Mouse (Mus musculus): ENCODE results near the gene Stum.

The Stum gene

DNA sequence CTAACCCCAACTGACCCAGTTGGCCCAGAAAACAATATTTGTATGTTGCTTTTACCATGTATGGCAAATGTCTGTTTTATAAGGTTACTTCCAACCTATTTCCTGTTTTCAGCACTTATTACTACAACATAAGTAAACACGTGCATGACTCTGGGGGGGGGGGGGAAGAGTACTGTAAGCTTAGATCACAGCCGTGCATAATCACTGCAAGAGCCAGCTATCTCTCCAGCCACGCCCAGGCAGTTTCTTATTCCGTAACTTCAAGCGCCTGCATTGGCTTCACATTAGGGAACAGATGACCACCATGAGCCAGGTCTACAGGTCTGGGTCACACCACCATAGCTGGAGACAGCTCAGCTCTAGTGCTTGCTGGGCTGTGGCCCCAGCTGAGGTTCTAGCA, 53.5 kb downstream of the Stum start:
- DNase-seq (ENCODE audit: low read depth, low spot score): no peak

DNA sequence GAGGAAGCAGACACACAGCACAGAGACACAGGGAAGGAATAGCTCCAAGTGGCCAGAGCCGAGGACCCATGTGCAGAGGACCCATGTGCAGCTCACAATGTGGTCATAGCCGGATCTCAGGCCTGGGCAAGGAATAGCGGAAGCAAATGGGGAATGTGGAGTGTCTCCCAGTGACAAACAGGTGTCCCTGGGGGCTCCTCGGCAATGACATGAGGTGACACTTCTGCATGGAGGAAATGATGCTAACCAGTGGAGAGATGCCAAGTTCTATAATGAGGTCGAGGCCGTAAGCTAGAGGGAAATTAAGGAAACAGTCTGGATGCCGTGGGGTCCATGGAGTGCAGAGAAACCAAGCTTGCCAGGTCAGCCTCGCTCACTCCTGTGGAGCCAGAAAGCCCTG, 54.4 kb downstream of the Stum start:
- DNase-seq (ENCODE audit: low read depth, low spot score): no peak

DNA sequence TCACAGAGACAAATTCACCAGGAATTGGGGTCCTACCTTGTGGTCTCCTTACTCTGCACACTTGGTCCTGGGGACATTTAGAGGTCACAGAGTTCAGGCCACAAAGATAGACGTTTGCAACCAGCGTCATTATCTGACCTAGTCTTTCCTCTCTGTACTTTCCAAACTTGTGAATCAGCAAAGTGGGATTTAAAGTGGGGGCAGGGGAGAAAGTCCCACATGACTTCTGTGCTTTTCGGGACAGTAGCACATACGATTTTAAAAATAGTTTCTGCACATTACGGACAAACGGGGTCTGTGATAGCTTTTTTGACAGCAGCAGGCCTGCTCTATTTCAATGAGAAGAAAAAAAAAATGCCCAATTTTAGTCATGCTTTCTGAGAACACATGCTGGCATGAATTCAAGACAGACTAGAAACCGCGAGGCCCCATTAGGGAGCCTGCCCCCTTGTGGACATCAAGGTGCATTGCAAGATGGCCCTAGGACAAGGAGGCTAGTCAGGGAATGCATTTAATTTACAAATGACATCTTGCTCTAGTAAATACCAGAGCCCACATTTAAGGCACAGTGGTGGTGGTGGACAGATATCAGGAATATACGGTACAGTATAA, 55.1 kb downstream of the Stum start:
- DNase-seq (ENCODE audit: low read depth, low spot score): peak; percentile 42

DNA sequence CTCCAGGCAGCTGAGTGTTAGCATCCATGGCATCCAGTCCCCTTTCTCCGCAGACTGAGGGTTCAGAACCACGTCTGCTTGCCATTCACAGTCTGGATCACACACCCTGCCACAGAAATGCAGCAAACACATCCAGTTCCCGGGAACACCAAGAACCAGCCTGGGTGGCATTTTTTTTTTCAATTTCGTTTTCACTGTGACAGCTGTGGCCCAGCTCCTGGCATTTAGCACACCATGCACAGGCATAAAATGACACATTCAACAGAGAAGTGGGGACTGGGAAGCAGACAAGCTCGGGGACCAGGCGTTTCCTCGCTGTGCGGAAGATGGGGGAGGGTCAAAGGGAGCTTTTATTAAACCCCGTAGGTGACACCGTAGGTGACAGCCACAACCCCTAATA, 55.6 kb downstream of the Stum start:
- no peak for DNase-seq (ENCODE audit: low read depth, low spot score)

DNA sequence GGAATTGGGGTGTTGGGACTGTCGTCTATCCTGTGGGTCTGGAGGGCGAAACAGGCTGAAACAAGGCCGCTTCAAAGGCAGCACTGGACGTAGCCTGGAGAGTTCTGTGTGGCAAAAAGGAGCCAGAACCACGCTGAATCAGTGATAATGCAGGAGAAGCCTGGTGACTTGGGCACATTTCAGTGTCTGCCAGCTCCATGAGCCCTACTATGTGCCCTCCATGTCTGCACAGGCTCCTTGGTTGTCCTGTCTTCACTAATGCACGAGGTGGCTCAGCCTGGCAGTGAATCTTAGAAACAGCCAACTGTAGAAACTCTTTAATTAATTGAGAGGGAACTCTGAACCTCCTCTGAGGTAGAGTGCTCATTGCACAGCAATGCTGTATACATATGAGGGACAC, 56.9 kb downstream of the Stum start:
- no peak for DNase-seq (ENCODE audit: low read depth, low spot score)

DNA sequence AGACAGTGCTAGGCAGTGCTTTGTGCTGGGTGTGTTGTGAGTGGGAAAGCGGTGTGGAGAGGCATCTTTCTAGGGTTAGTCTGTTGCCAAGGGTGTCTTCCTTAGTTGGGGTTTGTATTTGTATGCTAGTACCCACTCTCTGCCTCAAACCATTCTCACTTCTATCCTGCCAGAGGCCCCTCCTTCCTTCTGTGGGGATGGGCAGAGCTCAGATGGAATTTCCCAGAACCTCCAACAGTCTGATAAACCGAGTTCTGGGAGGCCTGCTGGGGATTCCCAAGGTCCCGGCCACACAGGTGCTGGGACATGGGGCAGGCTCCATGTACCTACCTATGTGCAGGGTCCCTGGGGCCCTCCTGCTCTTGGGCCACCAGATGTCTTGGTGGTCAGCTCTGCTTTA, 59.4 kb downstream of the Stum start:
- no peak for DNase-seq (ENCODE audit: low read depth, low spot score)

DNA sequence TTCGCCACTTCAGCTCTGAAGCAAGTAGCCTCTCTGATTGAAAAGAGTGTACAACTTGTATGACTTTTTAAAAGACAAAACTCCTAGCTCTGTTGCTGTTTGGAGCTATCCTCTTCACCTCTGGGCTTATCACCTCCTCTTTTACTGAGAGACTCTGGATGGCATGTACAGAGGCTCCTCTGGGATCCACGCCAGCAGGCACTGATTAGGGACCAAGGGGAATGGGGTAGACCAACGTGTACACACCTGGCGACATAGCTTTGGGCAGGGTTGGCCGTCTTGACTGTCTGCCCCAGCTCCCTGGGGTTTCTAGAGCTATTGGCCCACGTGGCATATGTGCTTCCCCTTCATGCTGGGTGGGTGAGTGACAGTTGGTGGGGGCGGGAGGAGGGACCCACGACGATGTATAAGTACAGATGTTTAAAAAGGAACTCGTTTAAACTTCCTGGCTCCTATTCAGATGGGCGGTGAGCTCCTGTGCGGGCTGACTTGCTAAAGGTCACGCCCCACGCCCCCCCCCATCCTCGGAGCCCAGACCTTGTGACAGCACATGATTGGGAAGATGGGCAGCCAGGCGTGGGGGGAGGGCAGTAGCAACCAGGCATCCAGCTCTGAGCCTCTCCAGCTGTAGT, 60.2 kb downstream of the Stum start:
- no peak for DNase-seq (ENCODE audit: low read depth, low spot score)

DNA sequence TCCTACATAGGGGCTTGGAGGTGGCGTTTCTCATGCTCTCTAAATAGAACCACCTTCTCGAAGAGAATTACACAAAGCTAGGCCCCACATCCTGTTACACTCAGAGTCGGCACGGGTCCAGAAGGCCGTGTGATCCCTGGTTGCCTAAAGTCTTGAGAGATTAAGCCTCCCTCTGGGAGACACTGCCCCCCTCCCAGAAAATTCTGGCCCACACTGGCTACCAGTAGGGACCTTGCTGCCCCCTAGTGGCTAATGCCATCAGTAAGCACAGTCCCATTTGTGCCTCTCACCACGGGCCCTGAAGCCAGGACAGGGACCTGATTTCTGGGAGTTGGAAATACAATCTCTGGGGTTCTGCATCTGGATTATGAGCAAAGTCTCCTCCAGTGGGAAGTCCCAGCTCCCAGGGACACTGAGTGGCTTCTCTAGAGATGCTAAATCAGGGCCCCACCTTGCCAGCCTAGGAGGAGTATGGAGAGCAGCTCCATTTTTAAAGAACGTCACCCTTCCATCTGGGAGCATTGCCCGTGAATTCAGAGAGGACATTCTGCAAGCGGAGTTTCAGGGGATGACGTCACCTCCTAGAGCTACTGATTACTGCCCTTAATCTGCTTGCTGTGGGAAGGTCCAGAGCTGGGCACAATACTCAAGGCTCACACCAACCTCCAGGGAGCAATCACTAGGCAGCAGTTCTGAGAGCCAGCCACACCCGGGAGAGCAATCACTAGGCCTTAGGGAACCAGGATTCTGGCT, 61.1 kb downstream of the Stum start:
- DNase-seq (ENCODE audit: low read depth, low spot score): peak; percentile 19

DNA sequence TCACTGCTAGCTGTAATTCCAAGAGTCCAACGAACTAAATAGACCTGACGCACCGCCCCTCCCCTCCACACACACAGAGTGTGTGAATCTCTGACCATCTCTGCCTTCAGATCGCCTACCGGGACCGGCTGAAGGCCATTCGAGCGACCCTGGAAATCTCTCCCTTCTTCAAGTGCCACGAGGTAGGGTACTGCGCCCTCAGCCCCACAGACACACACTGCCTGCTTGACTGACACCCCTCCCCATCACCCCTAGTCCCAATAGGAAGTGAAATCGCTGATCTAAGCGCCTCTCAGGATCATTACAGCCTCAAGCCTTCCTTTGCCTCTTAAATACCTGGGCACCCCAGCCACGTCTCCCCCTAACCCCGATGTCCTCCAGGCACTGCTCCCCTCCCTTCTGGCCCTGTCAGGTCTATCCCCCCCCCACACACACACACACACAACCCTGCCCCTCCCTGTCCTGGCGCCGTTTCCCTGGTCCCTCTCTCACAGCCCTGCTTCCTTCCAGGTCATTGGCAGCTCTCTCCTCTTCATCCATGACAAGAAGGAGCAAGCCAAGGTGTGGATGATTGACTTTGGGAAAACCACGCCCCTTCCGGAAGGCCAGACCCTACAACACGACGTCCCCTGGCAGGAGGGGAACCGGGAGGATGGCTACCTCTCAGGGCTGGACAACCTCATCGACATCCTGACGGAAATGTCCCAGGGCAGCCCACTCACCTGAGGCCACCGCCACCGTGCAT, 62.0 kb downstream of the Stum start:
- no peak for DNase-seq (ENCODE audit: low read depth, low spot score)

DNA sequence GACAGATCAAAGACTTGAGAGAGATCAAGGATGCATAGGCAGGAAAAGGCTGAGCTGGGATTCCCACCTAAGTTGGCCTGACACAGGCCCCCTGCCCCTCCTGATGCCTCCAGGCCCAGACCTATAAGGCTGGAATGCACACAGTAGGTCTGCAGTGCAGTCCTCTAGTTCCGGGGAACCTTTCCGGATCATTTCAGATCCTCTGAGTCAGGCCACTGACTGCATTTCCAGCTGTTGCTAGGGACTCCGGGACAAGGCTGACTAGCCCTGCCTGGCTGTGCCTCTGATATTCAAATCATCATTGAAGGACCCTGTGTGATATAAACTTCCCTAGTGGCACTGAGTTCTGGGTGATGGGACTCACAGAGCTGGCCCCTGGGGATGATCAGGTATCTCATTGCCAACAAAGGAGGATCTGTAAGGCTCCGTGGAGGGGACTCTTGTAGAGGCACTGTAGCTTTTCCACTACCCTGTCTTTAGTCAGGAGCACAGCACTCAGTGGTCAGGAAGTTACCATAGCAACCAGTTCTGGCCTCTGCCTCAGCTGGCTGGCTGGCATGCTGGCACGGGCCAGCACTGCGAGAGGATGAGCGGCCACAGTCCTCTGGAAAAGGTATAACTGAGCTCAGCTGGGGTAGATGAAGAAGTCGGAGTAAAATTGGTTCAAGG, 62.7 kb downstream of the Stum start:
- DNase-seq (ENCODE audit: low read depth, low spot score): no peak

DNA sequence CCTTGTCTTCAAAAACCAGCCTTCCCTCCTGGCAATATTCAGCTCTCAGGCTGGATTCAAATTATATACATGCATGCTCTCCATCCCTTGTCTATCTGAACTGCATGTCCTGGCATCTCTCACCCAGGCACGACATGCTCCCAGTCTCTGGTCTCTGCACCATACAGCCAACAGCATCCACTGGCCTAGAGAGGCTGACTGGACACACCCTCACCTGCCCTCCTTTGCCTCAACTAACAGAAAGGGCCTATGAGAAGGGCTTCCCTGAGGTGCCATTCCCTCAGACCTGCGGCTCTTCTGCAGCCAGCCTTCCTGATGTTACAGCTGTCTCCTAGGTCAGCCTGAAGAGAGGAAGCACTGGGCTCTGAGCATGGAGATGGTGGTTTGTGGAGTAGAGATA, 64.2 kb downstream of the Stum start:
- DNase-seq (ENCODE audit: low read depth, low spot score): no peak

DNA sequence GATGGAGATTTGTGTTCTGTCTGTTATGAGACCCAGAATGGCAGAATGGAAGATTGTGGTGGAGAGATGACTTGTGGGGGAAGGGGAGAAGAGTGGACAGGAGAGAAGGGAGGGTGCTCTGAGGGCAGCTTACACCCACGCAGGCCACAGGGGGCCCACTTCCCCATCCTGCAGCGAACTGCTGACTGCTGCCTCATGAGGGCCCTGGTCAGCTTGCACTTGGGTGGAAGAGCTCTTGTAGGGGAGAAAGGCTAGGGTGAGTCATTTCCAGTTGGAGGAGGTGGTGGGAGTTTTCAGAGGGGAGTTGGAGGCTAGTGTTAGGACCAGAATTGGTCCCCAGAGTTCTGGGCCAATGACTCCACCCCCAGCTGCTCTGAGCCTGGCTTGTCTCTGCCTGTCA, 66.2 kb downstream of the Stum start:
- no peak for DNase-seq (ENCODE audit: low read depth, low spot score)

DNA sequence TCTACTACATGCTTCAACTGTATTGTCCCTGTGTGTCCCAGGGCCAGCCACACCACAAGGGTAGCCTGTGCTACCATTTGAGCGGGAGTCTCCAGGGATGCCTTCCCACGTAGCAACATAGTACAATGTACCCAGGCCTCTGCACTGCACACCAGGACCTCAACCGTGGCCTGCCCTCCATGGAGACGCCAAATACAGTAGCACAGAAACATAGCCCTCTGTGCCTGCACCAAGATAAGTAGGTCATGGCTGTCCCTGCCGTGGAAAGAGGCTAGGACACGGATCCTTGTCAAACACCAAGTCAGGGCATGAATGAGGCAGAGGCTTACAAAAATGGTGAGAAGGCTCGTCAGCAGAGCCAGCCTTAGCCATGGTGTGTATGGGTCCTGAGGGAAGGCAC, 67.5 kb downstream of the Stum start:
- DNase-seq (ENCODE audit: low read depth, low spot score): no peak

DNA sequence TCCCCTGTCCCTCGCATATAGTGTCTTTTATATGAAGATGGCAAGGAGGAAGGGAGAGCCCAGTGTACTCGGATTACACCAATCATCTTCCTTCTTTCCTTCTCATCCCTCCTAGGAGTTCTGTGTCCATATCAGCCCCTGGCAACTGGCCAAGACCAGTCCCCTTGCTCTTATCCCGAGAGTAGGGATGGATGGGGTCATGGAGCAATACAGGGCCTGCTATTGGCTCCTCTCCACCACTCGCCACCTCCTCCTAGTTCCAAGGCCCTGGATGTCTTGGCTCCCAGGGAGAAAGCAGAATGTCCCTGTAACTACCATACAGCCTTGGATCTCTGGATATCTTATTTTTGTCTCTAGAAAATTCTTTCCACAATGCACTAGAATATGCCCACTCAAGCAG, 68.2 kb downstream of the Stum start:
- DNase-seq (ENCODE audit: low read depth, low spot score): no peak

DNA sequence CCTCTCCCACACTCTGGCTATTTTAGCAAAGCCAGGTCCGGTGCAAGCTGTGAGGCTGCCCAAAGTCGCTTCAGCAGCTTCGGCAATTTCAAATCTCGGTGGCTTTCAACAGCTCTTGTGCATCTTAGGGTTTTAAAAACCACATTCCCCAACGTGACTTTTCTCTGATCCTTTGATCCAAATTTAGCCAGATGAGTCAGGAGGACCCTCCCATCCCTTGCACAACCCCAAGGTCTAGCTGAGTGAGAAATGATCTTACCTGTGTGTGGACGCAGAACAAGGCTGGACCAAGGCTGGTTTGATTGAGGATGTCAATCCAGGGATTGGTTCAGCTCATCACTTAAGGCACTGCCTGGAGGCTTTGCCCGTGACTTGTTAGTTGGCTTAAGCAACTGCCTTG, 73.0 kb downstream of the Stum start:
- DNase-seq (ENCODE audit: low read depth, low spot score): no peak

DNA sequence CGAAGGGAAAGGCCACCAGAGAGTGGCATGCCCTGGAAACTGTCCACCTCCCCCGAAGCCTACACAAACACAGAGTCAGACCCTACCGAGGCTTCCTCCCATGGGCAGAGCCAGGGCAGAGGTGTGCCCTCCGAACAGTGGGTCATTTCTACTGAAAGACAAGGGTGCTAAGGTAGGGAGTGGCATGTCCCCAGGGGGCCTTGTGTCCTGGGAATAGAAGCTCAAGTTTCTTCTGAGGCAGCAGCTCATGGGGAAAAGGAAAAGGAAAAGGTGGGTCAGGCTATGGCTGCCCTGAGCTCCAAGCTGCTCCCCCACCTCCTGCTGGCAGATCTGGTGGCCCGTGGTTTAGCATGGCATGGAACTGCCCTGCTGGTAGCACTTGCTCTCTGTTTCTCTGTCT, 73.5 kb downstream of the Stum start:
- DNase-seq (ENCODE audit: low read depth, low spot score): no peak

DNA sequence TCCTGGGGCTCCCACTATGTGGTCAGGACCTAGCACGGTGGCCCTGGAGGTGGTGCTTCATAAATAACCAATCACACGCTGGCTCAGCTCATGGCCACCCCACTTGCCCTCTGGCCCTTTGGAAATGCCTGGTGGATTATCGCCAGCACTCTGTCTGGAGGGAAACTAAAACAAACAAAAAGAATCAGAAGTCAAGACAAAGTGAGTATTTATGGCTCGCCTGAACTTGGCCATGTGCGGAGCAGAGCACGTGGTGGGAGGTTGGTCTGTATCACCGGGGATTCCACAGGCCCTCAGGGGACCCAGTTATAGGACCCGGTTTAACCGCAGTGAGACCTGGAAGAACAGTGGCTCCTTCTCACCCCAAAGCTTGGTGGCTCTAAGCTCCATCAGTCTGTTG, 74.5 kb downstream of the Stum start:
- no peak for DNase-seq (ENCODE audit: low read depth, low spot score)

DNA sequence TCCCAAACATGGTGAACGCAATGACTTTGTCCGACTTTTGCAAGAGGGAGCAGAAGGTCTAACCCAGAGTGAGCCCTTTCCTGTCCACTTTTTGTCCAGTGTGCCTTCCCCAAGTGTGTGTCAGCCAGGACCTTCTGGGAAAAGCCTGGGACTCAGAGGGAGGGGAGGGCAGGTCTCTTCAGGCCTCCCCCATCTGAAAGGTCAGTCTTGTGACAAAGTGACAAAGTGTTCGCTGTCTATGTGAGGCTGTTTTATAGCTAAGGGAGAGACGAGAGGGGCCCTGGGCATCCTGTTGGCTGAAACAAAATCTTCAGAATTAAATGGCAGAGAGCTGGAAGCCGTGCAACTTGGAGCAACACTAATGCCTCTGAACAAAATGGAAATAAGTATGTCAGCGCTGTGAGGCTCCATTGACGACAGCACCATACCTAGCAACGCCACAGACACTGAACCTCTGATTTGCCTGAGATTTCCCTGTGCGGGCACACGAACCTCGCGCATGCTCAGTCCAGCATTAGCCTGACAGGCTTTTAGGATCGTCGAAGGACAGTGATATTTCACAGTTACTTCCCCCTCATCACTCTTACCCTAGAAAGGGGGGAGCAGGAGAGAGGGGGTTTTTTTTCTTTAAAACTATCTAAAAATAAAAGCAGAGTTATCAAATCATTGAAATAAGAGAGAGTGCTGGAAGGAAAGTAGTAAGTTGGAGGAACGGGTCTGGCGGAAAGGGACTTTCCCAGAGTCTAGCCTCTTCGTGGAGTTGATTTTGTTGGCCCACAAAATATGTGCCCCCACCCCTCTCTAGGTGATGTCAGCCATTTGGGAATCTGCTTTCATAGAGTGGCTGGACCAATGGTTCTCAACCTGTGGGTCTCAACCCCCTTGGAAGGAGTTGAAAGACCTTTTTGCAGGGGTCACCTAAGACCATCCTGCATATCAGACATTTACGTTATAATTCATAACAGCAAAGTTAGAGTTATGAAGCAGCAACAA, 75.3 kb downstream of the Stum start:
- no peak for DNase-seq (ENCODE audit: low read depth, low spot score)

DNA sequence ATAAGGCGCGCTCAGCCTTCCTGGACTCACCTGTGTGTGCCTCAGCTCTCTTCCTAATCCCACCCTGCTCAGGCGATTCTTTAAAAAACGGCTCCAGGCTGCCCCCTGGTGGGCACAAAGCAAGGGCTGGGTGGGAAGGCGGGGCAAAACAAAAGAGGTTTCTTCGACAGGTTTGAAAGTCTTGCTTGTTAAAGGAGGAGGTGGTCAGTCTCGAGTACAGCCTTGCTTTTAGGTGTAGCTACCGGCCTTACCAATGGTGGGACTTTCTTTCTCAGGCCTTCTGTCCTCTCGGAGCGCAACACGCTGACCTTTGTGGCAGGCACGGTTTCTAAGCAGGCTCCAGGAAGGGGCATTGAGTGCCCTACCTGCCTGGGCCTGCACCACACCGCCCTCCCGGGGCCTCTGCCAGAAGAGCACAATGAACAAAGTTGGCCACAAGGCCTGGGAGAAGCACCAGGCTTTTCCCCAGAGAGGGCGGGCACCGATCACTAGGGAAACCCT, 76.1 kb downstream of the Stum start:
- DNase-seq (ENCODE audit: low read depth, low spot score): no peak

DNA sequence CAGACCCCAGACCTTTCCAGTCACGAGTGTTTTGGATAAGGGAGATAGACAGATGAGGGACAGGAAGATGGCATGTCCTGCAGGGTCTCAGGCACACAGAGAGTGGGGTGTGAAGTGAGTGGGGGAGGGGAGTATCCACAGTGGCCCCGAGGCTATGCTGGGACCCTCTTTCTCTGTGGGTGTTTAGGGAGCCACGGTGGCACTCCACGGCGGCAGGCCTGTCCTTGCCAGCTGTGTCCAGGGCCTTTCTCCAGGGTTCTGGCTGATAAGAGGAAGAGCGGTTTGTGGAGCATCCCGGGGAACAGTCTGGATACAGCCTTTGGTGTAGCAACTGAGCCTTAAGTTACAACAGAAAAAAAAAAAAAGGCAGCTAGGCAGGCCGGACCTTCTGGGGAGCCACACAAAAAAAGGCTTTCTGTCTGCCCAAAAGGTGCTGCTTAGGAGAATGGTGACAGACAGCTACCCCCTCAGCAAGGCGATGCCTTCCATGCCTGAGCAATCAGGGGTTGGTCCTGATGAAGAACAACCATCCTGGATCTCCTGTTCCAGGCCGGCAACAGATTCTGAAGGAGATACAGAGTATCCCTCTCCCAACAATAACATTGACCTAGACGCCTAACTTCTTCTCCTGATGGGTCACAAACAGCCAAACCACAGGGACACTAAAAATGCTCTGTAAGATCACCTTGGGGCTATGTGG, 76.8 kb downstream of the Stum start:
- DNase-seq (ENCODE audit: low read depth, low spot score): no peak

All from c-Kit-negative CD71-positive TER-119-positive erythroid progenitor cells, embryonic 14.5 days (primary cell).